8 mouse cellular contexts compared by ENCODE assay signal in the genomic region with DNA sequence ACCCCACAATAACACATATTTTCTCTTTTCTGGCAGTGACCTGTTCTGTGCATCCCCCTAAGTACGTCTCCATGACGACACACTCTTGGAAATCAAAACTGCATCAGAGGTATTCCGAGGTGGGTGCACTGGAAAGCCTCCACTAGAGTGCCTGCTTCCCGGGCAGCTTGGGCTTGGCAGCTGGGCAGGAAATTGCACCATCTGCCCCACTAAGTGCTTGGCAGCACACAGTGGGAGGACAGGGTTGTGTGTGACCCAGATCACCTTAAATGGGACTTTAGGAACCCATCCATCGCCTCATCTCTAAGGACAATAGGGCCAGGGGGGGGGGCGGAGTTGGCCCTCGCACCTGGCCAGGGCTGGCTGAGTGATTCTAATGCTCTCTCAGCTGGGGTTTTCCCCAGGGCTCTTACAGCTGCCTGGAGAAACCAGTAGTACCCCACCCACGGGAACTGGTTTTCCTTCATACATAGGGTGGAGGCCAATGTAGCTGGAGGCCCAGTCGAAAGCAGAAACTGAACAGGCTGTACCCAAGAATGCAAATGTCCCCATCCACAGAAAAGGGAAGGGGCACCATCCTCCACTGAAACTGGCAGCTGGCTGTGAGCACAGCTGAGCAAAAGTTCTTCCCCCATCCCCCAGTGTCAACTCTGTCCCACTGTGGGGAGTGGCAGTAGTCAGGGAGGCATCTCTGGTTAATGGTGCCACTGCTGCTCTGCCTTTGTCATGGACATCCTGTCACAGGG.
DNase-seq lines count a peak whose midpoint lies in the region; ATAC-seq lines count a peak whose summit lies in the region.
"Had no signal": no experiment of that assay in that cellular context is flagged by ENCODE, and none has a peak within 500 bp of the region (broad histone marks: within the 10 kb centered on the region; RNA-seq: fewer than 3 reads in every experiment).

No protein-coding gene starts in this region.

- H3K4me1 ChIP-seq in liver, embryonic 16.5 days (ENCODE audit: control insufficient read depth, low read depth, low read length) = no peaks in the 10 kb centered on the region; the same call in none of the 2 replicates
- H3K4me1 ChIP-seq in liver, embryonic 12.5 days = peaks cover 2% of the 10 kb centered on the region; the same call in 1 of the 2 replicates
- H3K4me1 ChIP-seq in embryonic facial prominence, embryonic 14.5 days (ENCODE audit: control insufficient read depth, insufficient read depth, low read length) = no peaks in the 10 kb centered on the region
- no peaks in the 10 kb centered on the region for H3K4me1 ChIP-seq in stomach, embryonic 16.5 days (ENCODE audit: control insufficient read depth, insufficient read depth, low read length)
- H3K4me1 ChIP-seq in hindbrain, embryonic 14.5 days (replicated peaks; ENCODE audit: control insufficient read depth, insufficient read depth, low read length) = no peaks in the 10 kb centered on the region

- ATAC-seq in liver, embryonic 16.5 days (ENCODE audit: low read depth) = peak; percentile 53
- ATAC-seq in liver, embryonic 12.5 days = no peak
- ATAC-seq in embryonic facial prominence, embryonic 14.5 days (ENCODE audit: low read depth) = peak; percentile 62; the same call in 1 of the 2 replicates
- peak; percentile 74; the same call in 1 of the 2 replicates for ATAC-seq in stomach, embryonic 16.5 days (ENCODE audit: insufficient read depth, low FRiP score)
- ATAC-seq in hindbrain, embryonic 14.5 days (ENCODE audit: low FRiP score) = no peak

- no peak overlapping the region for H3K4me2 ChIP-seq in liver, embryonic 16.5 days (ENCODE audit: low read depth, low read length)
- H3K4me2 ChIP-seq in liver, embryonic 12.5 days = no peak overlapping the region
- H3K4me2 ChIP-seq in embryonic facial prominence, embryonic 14.5 days (ENCODE audit: low read depth, low read length) = no peak overlapping the region
- H3K4me2 ChIP-seq in stomach, embryonic 16.5 days (ENCODE audit: low read depth, low read length) = peak overlapping the region; percentile 23; the same call in 1 of the 2 replicates
- H3K4me2 ChIP-seq in hindbrain, embryonic 14.5 days (replicated peaks) = no peak overlapping the region

- no peaks in the 10 kb centered on the region for H3K9me3 ChIP-seq in liver, embryonic 16.5 days (replicated peaks; ENCODE audit: control insufficient read depth, low read length)
- no peaks in the 10 kb centered on the region for H3K9me3 ChIP-seq in liver, embryonic 12.5 days (replicated peaks)
- no peaks in the 10 kb centered on the region for H3K9me3 ChIP-seq in embryonic facial prominence, embryonic 14.5 days (ENCODE audit: control insufficient read depth, low read length)
- no peaks in the 10 kb centered on the region for H3K9me3 ChIP-seq in stomach, embryonic 16.5 days (replicated peaks; ENCODE audit: control insufficient read depth, low read length)
- H3K9me3 ChIP-seq in hindbrain, embryonic 14.5 days (ENCODE audit: control insufficient read depth, low read length) = peaks cover 5% of the 10 kb centered on the region; the same call in 1 of the 2 replicates
- H3K9me3 ChIP-seq: megakaryocyte, embryonic 14.5 days had no signal

- no peaks in the 10 kb centered on the region for H3K27me3 ChIP-seq in liver, embryonic 16.5 days (ENCODE audit: control insufficient read depth, insufficient read depth, low read depth, low read length)
- H3K27me3 ChIP-seq in liver, embryonic 12.5 days (replicated peaks) = no peaks in the 10 kb centered on the region; the same call in 1 of the 2 replicates
- H3K27me3 ChIP-seq in embryonic facial prominence, embryonic 14.5 days (replicated peaks; ENCODE audit: control insufficient read depth, insufficient read depth, low read length) = no peaks in the 10 kb centered on the region
- no peaks in the 10 kb centered on the region for H3K27me3 ChIP-seq in stomach, embryonic 16.5 days (ENCODE audit: control insufficient read depth, insufficient read depth, low read length)
- no peaks in the 10 kb centered on the region for H3K27me3 ChIP-seq in hindbrain, embryonic 14.5 days (ENCODE audit: control insufficient read depth, insufficient read depth, low read length)

- H3K27ac ChIP-seq in liver, embryonic 16.5 days (ENCODE audit: low read length) = no peak overlapping the region
- H3K27ac ChIP-seq in liver, embryonic 12.5 days = no peak overlapping the region
- H3K27ac ChIP-seq in embryonic facial prominence, embryonic 14.5 days (replicated peaks; ENCODE audit: low read depth, low read length) = 0 out of 2 replicates have a peak overlapping the region, but pooled peaks have one; percentile 36
- peak overlapping the region; percentile 91 for H3K27ac ChIP-seq in stomach, embryonic 16.5 days (ENCODE audit: low read length)
- H3K27ac ChIP-seq in hindbrain, embryonic 14.5 days = no peak overlapping the region

- H3K4me3 ChIP-seq in liver, embryonic 16.5 days (ENCODE audit: low read depth, low read length) = no peak overlapping the region
- H3K4me3 ChIP-seq in liver, embryonic 12.5 days = no peak overlapping the region
- no peak overlapping the region for H3K4me3 ChIP-seq in embryonic facial prominence, embryonic 14.5 days (ENCODE audit: low read depth, low read length)
- H3K4me3 ChIP-seq in stomach, embryonic 16.5 days (replicated peaks; ENCODE audit: low read length) = no peak overlapping the region
- H3K4me3 ChIP-seq in hindbrain, embryonic 14.5 days (replicated peaks; ENCODE audit: low read length) = no peak overlapping the region
- H3K4me3 ChIP-seq: megakaryocyte, embryonic 14.5 days had no signal

- peak; percentile 77 for DNase-seq in embryonic facial prominence, embryonic 14.5 days (ENCODE audit: low spot score)
- peak; percentile 81 for DNase-seq in lung, postnatal 36 days
- no peak for DNase-seq in hindbrain, embryonic 14.5 days (ENCODE audit: low spot score)
- DNase-seq in ovary, postnatal 10 days (ENCODE audit: low spot score) = no peak

- no peaks in the 10 kb centered on the region for H3K36me3 ChIP-seq in liver, embryonic 16.5 days (ENCODE audit: control insufficient read depth, insufficient read depth)
- H3K36me3 ChIP-seq in liver, embryonic 12.5 days = no peaks in the 10 kb centered on the region
- no peaks in the 10 kb centered on the region for H3K36me3 ChIP-seq in embryonic facial prominence, embryonic 14.5 days (ENCODE audit: control insufficient read depth, insufficient read depth, low read length)
- H3K36me3 ChIP-seq in stomach, embryonic 16.5 days (ENCODE audit: control insufficient read depth, insufficient read depth, low read length) = no peaks in the 10 kb centered on the region
- H3K36me3 ChIP-seq in hindbrain, embryonic 14.5 days (replicated peaks; ENCODE audit: control insufficient read depth, insufficient read depth) = no peaks in the 10 kb centered on the region

- H3K9ac ChIP-seq in liver, embryonic 16.5 days (ENCODE audit: low read depth, low read length) = no peak overlapping the region
- H3K9ac ChIP-seq in liver, embryonic 12.5 days = no peak overlapping the region
- no peak overlapping the region for H3K9ac ChIP-seq in embryonic facial prominence, embryonic 14.5 days (ENCODE audit: low read depth, low read length)
- 0 out of 2 replicates have a peak overlapping the region, but pooled peaks have one; percentile 44 for H3K9ac ChIP-seq in stomach, embryonic 16.5 days (ENCODE audit: low read length)
- H3K9ac ChIP-seq in hindbrain, embryonic 14.5 days = no peak overlapping the region

- WGBS in liver, embryonic 16.5 days (ENCODE audit: insufficient replicate concordance) = 49% methylated on average over 9 of the region's 9 CpGs
- 52% methylated on average over 9 of the region's 9 CpGs for WGBS in liver, embryonic 12.5 days (ENCODE audit: insufficient replicate concordance)
- 67% methylated on average over 9 of the region's 9 CpGs for WGBS in embryonic facial prominence, embryonic 14.5 days
- 55% methylated on average over 9 of the region's 9 CpGs for WGBS in stomach, embryonic 16.5 days
- WGBS in hindbrain, embryonic 14.5 days = 71% methylated on average over 9 of the region's 9 CpGs

Comparison
In these comparisons a context has a peak if more than half of its experiments do, and no peak if none do; other contexts are left out.
1. ATAC-seq: peak in liver, embryonic 16.5 days (single experiment), embryonic facial prominence, embryonic 14.5 days (single experiment) and stomach, embryonic 16.5 days (single experiment); none in liver, embryonic 12.5 days (single experiment) and hindbrain, embryonic 14.5 days (single experiment).
2. H3K27ac ChIP-seq: peak in embryonic facial prominence, embryonic 14.5 days (single experiment) and stomach, embryonic 16.5 days (single experiment); none in liver, embryonic 16.5 days (single experiment), liver, embryonic 12.5 days (single experiment) and hindbrain, embryonic 14.5 days (single experiment).
3. DNase-seq: peak in embryonic facial prominence, embryonic 14.5 days (single experiment) and lung, postnatal 36 days (single experiment); none in hindbrain, embryonic 14.5 days (single experiment) and ovary, postnatal 10 days (single experiment).